Mouse (Mus musculus) spleen, adult 18-20 months (tissue): ENCODE results near the gene Pdk2.

Experiments used
- DNase-seq, 2 experiments: peaks; one replicate each; pipeline ENCODE4 v3.0.0; 2022; ENCODE audit warnings: mixed read lengths in 2 of 2

The Pdk2 gene

GRCm38 (mm10) chr11:95001584-95002347 lies 39.4 kb downstream of the Pdk2 start:
- no peak for DNase-seq

- DNase-seq = peak; percentile 39 to 64
Observed at GRCm38 (mm10) chr11:95001058-95001457, 40.1 kb downstream of the Pdk2 start.

GRCm38 (mm10) chr11:95000548-95000947 lies 40.6 kb downstream of the Pdk2 start:
- peak in 1 of 2 experiments; percentile 55 for DNase-seq

- no peak for DNase-seq
Observed at GRCm38 (mm10) chr11:95000128-95000527, 41.0 kb downstream of the Pdk2 start.

- peak in 1 of 2 experiments; percentile 33 for DNase-seq
Observed at GRCm38 (mm10) chr11:94998041-94998531, 43.1 kb downstream of the Pdk2 start.

- no peak for DNase-seq
Observed at GRCm38 (mm10) chr11:94997596-94997995, 43.6 kb downstream of the Pdk2 start.

GRCm38 (mm10) chr11:94996984-94997383 lies 44.2 kb downstream of the Pdk2 start:
- DNase-seq = no peak

GRCm38 (mm10) chr11:94996101-94996500 lies 45.1 kb downstream of the Pdk2 start:
- no peak for DNase-seq

- DNase-seq = no peak
Observed at GRCm38 (mm10) chr11:94994947-94995772, 46.0 kb downstream of the Pdk2 start.

- DNase-seq = no peak
Observed at GRCm38 (mm10) chr11:94994208-94994814, 46.8 kb downstream of the Pdk2 start.

GRCm38 (mm10) chr11:94992754-94993606 lies 48.2 kb downstream of the Pdk2 start:
- peak in 1 of 2 experiments; percentile 34 for DNase-seq

- DNase-seq = no peak
Observed at GRCm38 (mm10) chr11:94992480-94992753, 48.7 kb downstream of the Pdk2 start.

GRCm38 (mm10) chr11:94991641-94992479 lies 49.3 kb downstream of the Pdk2 start:
- DNase-seq = peak; percentile 42 to 63

- peak; percentile 85 to 92 for DNase-seq
Observed at GRCm38 (mm10) chr11:94990749-94991577, 50.2 kb downstream of the Pdk2 start, which contains the start of gene Ppp1r9b. TSS of gene Ppp1r9b (plus strand) at chr11:94991035.

GRCm38 (mm10) chr11:94990102-94990748 lies 50.9 kb downstream of the Pdk2 start:
- DNase-seq = no peak

- peak; percentile 55 to 68 for DNase-seq
Observed at GRCm38 (mm10) chr11:94989562-94990017, 51.6 kb downstream of the Pdk2 start.

GRCm38 (mm10) chr11:94988780-94989561 lies 52.2 kb downstream of the Pdk2 start:
- no peak for DNase-seq

GRCm38 (mm10) chr11:94987851-94988250 lies 53.3 kb downstream of the Pdk2 start:
- DNase-seq = no peak

- DNase-seq = no peak
Observed at GRCm38 (mm10) chr11:94987341-94987740, 53.8 kb downstream of the Pdk2 start.
